Mouse (Mus musculus): ENCODE data around the gene Scd3. TPM values are rescaled to one million over a fixed set of nuclear protein-coding genes. Genes with fewer than 3 reads are reported as not detected.
A peak's percentile ranks its signal among the peaks of the same experiment; 100 is the strongest.

The Scd3 gene
- polyA plus RNA-seq, 1 experiment from 2014 or later = 0.20 TPM

DNA sequence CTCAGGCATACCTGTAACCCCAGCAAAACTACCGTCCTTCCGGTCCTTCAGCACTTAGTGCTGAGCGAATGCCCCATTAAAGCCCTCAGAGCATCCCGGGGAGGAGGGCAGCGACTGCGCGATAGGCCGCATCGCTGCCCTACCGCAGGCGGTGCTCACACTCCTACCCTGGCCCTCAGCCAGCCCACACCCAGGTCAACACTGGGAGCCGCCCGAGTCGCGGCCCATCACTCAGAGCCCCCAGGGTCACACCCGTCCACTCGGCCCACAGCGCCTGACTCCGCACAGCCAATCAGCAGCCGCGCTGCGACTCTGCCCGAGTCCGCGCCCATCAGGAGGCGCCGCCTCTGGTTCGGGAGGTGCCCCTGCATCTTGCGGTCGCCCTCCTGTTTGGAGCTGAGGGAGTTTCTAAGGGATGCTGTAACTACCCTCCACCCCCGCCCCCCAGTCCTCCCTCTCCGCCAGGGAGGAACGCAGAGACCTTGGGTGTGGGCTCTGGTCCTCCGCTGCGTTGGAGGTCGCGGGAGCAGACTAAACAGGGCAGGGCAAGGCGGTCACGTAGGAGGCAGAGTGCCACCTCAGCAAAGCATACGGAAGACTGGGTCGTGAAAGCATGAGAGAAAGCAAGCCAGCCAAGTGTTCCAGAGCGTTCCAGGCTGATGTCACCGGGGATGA lies 63.9 kb downstream of the Scd3 start:
- under 1% methylated on average over 43 of the region's 43 CpGs for WGBS
- H3K27ac ChIP-seq (ENCODE audit: low read depth) = peak overlapping the region; percentile 88
- DNase-seq (peak; percentile 94), ATAC-seq (ENCODE audit: insufficient read depth) (peak; percentile 98)
- H3K4me1 ChIP-seq (ENCODE audit: insufficient read depth) = 0 out of 2 replicates have a peak, but pooled peaks cover 3% of the 10 kb centered on the region
- no peaks in the 10 kb centered on the region for H3K36me3 ChIP-seq (ENCODE audit: insufficient read depth)
- H3K9me3 ChIP-seq (ENCODE audit: low read depth, low read length) = no peaks in the 10 kb centered on the region
- H3K4me3 ChIP-seq (ENCODE audit: low read depth, low read length) = peak overlapping the region; percentile 41
- H3K4me2 ChIP-seq = peak overlapping the region; percentile 70
- peak; percentile 67 for TF ChIP-seq CTCF (IDR thresholded peaks at IDR 0.05; ENCODE audit: low read depth)
- peak overlapping the region; percentile 51 for H3K9ac ChIP-seq
- no peaks in the 10 kb centered on the region for H3K27me3 ChIP-seq (ENCODE audit: insufficient read depth, low read length)

DNA sequence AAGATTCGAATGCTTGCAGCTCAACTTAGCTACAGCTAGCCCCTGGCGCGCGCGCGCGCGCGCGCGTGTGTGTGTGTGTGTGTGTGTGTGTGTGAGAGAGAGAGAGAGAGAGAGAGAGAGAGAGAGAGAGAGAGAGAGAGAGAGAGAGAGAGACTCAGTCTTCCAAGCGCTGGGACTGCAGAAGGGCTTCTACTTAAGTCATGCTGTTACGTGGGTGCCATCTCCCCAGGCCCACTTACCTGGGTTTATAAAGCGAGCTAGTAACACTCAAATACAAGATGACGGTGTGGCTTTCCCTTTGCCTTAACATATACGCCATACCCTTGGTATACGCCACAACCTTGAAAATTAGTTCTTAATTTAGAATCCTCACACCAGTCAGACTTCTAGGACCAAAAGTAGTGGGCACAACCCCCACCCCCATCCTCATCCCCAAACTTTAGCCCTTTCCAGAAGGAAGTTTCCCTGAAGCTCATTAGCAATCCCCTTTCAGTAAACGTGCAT lies 64.5 kb downstream of the Scd3 start:
- 5% methylated on average over 18 of the region's 18 CpGs for WGBS
- no peaks in the 10 kb centered on the region for H3K27me3 ChIP-seq (ENCODE audit: insufficient read depth, low read length)
- ATAC-seq (ENCODE audit: insufficient read depth) = no peak
- DNase-seq = no peak
- H3K36me3 ChIP-seq (ENCODE audit: insufficient read depth) = no peaks in the 10 kb centered on the region
- H3K9me3 ChIP-seq (ENCODE audit: low read depth, low read length) = no peaks in the 10 kb centered on the region
- H3K27ac ChIP-seq (ENCODE audit: low read depth) = peak overlapping the region; percentile 88
- H3K9ac ChIP-seq = peak overlapping the region; percentile 51
- 0 out of 2 replicates have a peak, but pooled peaks cover 3% of the 10 kb centered on the region for H3K4me1 ChIP-seq (ENCODE audit: insufficient read depth)
- no peak for TF ChIP-seq CTCF (IDR thresholded peaks at IDR 0.05; ENCODE audit: low read depth)
- peak overlapping the region; percentile 41 for H3K4me3 ChIP-seq (ENCODE audit: low read depth, low read length)
- H3K4me2 ChIP-seq = peak overlapping the region; percentile 70

DNA sequence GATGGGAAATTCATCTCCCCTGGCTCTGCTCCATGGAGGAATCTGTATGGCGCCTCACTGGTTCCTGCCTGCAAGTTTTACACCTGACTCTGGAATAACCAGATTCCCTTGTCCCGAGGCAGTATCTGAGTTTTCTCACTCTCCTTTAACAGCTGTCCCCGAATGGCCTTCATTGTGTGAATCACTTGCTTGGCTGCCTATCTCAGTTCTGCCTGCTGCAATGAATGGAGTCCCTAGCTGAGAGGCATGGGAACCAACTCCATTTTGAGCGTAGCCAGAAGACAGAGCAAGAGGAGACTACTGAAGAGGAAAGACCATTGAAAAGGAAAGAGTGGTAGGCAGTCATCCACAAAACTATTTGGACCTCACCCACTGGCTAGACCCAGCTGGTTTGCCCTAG lies 70.6 kb downstream of the Scd3 start:
- ATAC-seq (ENCODE audit: insufficient read depth) (no peak), DNase-seq (no peak)
- Histone ChIP-seq H3K9me3 (ENCODE audit: low read depth, low read length) (no peaks in the 10 kb centered on the region), H3K4me1 (ENCODE audit: insufficient read depth) (no peaks in the 10 kb centered on the region), H3K27me3 (ENCODE audit: insufficient read depth, low read length) (no peaks in the 10 kb centered on the region), H3K4me2 (no peak overlapping the region), H3K9ac (no peak overlapping the region), H3K4me3 (ENCODE audit: low read depth, low read length) (no peak overlapping the region), H3K27ac (ENCODE audit: low read depth) (no peak overlapping the region), H3K36me3 (ENCODE audit: insufficient read depth) (no peaks in the 10 kb centered on the region)
- TF ChIP-seq CTCF (IDR thresholded peaks at IDR 0.05; ENCODE audit: low read depth) = no peak
- 83% methylated on average over 4 of the region's 4 CpGs for WGBS

DNA sequence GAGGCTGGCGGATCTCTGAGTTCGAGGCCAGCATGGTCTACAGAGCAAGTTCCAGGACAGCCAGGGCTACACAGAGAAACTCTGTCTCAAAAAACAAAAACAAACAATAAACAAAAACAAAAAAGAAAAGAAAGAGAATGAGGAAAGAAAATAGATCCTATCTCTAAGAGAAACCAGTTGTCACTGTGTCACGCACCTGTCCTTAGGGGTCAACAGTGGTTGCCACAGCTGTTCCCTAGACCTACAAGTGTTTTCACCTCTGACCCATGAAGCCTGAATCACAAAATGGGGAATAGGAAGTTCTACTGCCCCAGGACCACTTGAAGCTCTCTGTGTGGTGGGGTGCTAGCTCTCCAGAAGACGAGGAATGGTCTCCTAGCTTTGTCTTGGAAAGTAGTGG lies 71.4 kb downstream of the Scd3 start:
- Histone ChIP-seq H3K4me2 (no peak overlapping the region), H3K4me3 (ENCODE audit: low read depth, low read length) (no peak overlapping the region), H3K4me1 (ENCODE audit: insufficient read depth) (no peaks in the 10 kb centered on the region), H3K27ac (ENCODE audit: low read depth) (no peak overlapping the region), H3K36me3 (ENCODE audit: insufficient read depth) (no peaks in the 10 kb centered on the region), H3K9me3 (ENCODE audit: low read depth, low read length) (no peaks in the 10 kb centered on the region), H3K9ac (no peak overlapping the region), H3K27me3 (ENCODE audit: insufficient read depth, low read length) (no peaks in the 10 kb centered on the region)
- WGBS = 93% methylated on average over 4 of the region's 4 CpGs
- DNase-seq (no peak), ATAC-seq (ENCODE audit: insufficient read depth) (no peak)
- no peak for TF ChIP-seq CTCF (IDR thresholded peaks at IDR 0.05; ENCODE audit: low read depth)

DNA sequence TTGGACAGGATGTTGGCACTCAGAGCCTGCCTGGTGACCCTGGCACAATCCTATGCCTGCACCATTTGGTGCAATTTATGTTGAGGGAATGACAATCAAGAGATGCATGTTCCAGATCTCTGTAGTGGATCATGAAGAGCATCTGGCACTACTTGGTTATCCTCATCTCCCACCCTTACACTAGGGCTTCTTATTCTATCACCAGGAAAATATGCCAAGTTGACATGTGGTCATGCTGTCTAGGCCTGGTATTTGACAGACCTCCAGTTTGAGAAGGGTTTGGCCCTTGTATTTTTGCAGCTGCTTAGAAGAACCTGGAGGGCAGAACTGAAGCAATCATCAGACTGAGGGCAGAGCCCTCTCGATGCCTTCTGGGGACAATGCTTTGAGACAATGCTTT lies 72.3 kb downstream of the Scd3 start:
- no peak for TF ChIP-seq CTCF (IDR thresholded peaks at IDR 0.05; ENCODE audit: low read depth)
- no peak for ATAC-seq (ENCODE audit: insufficient read depth)
- Histone ChIP-seq H3K4me3 (ENCODE audit: low read depth, low read length) (no peak overlapping the region), H3K4me1 (ENCODE audit: insufficient read depth) (no peaks in the 10 kb centered on the region), H3K4me2 (no peak overlapping the region), H3K27ac (ENCODE audit: low read depth) (no peak overlapping the region), H3K9me3 (ENCODE audit: low read depth, low read length) (no peaks in the 10 kb centered on the region), H3K27me3 (ENCODE audit: insufficient read depth, low read length) (no peaks in the 10 kb centered on the region), H3K36me3 (ENCODE audit: insufficient read depth) (no peaks in the 10 kb centered on the region), H3K9ac (no peak overlapping the region)
- WGBS = 83% methylated on average over 1 of the region's 1 CpGs
- DNase-seq = no peak

DNA sequence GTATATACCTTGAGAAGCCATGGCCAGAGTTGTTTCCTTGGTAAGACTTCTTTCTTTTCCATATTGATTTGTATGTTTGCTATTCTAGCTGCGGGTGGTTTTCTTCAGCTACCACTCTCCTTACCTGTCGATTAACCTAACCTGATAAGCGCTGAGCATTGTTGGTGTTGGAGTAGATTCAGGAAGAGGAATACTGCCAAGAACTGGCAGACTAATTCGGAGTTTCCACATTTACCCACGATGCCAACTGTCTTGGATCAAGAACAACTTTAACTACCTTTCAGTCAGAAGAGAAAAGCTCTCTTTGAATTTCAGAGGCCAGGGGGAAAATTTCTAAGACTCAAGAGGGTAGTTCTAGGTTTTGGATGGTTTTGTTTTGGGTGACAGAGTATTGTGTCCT lies 73.8 kb downstream of the Scd3 start:
- Histone ChIP-seq H3K27ac (ENCODE audit: low read depth) (no peak overlapping the region), H3K27me3 (ENCODE audit: insufficient read depth, low read length) (no peaks in the 10 kb centered on the region), H3K4me3 (ENCODE audit: low read depth, low read length) (no peak overlapping the region), H3K4me2 (no peak overlapping the region), H3K9me3 (ENCODE audit: low read depth, low read length) (no peaks in the 10 kb centered on the region), H3K4me1 (ENCODE audit: insufficient read depth) (peaks cover 9% of the 10 kb centered on the region), H3K9ac (no peak overlapping the region), H3K36me3 (ENCODE audit: insufficient read depth) (no peaks in the 10 kb centered on the region)
- TF ChIP-seq CTCF (IDR thresholded peaks at IDR 0.05; ENCODE audit: low read depth) = no peak
- ATAC-seq (ENCODE audit: insufficient read depth) (no peak), DNase-seq (no peak)
- WGBS = 76% methylated on average over 5 of the region's 5 CpGs

DNA sequence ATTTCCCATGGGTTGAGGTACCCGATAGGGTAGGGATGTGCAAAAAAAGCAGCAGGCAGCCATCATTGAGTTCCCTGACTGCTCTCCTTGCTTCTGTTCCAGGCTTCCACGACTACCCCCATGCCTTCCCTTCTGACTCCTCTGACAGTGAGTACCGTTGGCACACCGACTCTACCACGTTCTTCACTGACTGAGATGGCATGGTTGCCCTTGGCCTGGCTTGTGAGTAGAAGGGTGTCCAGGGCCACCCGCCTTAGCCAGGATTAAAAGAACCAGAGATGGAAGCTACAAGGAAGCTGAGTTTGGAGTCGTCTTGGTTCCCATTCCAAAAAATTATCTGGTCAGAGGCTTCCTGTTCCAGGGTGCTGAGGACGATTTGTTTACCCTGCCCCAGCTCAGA lies 74.9 kb downstream of the Scd3 start:
- Histone ChIP-seq H3K9me3 (ENCODE audit: low read depth, low read length) (no peaks in the 10 kb centered on the region), H3K36me3 (ENCODE audit: insufficient read depth) (no peaks in the 10 kb centered on the region), H3K4me1 (ENCODE audit: insufficient read depth) (peaks cover 17% of the 10 kb centered on the region), H3K27me3 (ENCODE audit: insufficient read depth, low read length) (no peaks in the 10 kb centered on the region), H3K27ac (ENCODE audit: low read depth) (no peak overlapping the region), H3K4me2 (no peak overlapping the region), H3K9ac (no peak overlapping the region), H3K4me3 (ENCODE audit: low read depth, low read length) (no peak overlapping the region)
- WGBS = 70% methylated on average over 8 of the region's 8 CpGs
- DNase-seq (no peak), ATAC-seq (ENCODE audit: insufficient read depth) (no peak)
- TF ChIP-seq CTCF (IDR thresholded peaks at IDR 0.05; ENCODE audit: low read depth) = no peak

Data from lung, embryonic 14.5 days (tissue).